Mouse (Mus musculus): ENCODE measurements at regions not wholly inside any gene's neighbourhood (a gene's known extent, or its start where the extent isn't known, plus 50 kb on each side); places are given as distances from the start of the nearest gene placed in this dataset.

GRCm38 (mm10) chr8:93591608-93592301 is 56.1 kb upstream of the Ces5a start:
- no peak overlapping the region for H3K4me3 ChIP-seq (ENCODE audit: low read depth, low read length)
- no peaks in the 10 kb centered on the region for H3K36me3 ChIP-seq (ENCODE audit: control insufficient read depth, insufficient read depth, low read length)
- WGBS: 23% methylated on average over 9 of the region's 9 CpGs
- DNase-seq (ENCODE audit: low spot score) (peak; percentile 81), ATAC-seq (ENCODE audit: low FRiP score, low TSS enrichment) (peak; percentile 84)
- no peak overlapping the region for H3K4me2 ChIP-seq (replicated peaks; ENCODE audit: low read depth)
- H3K4me1 ChIP-seq (replicated peaks; ENCODE audit: control insufficient read depth, insufficient read depth): no peaks in the 10 kb centered on the region
- no peak overlapping the region for H3K9ac ChIP-seq (ENCODE audit: low read length)
- no peaks in the 10 kb centered on the region for H3K9me3 ChIP-seq (ENCODE audit: control insufficient read depth, low read length)
- TF ChIP-seq CTCF (IDR thresholded peaks at IDR 0.05; ENCODE audit: low read depth): peak; percentile 94
- TF ChIP-seq EP300 (optimal IDR thresholded peaks at IDR 0.05): no peak
- H3K27ac ChIP-seq (replicated peaks): no peak overlapping the region
- no peaks in the 10 kb centered on the region for H3K27me3 ChIP-seq (ENCODE audit: control insufficient read depth, insufficient read depth, low read length)

- DNase-seq (ENCODE audit: low spot score) (no peak), ATAC-seq (ENCODE audit: low FRiP score, low TSS enrichment) (no peak)
- H3K4me2 ChIP-seq (replicated peaks; ENCODE audit: low read depth): no peak overlapping the region
- 23% methylated on average over 3 of the region's 3 CpGs for whole genome bisulfite sequencing
- H3K9me3 ChIP-seq (ENCODE audit: control insufficient read depth, low read length): no peaks in the 10 kb centered on the region
- H3K27me3 ChIP-seq (ENCODE audit: control insufficient read depth, insufficient read depth, low read length): no peaks in the 10 kb centered on the region
- H3K36me3 ChIP-seq (ENCODE audit: control insufficient read depth, insufficient read depth, low read length): no peaks in the 10 kb centered on the region
- no peaks in the 10 kb centered on the region for H3K4me1 ChIP-seq (replicated peaks; ENCODE audit: control insufficient read depth, insufficient read depth)
- no peak overlapping the region for H3K4me3 ChIP-seq (ENCODE audit: low read depth, low read length)
- H3K27ac ChIP-seq (replicated peaks): no peak overlapping the region
- TF ChIP-seq CTCF (IDR thresholded peaks at IDR 0.05; ENCODE audit: low read depth): no peak
- TF ChIP-seq EP300 (optimal IDR thresholded peaks at IDR 0.05): no peak
- no peak overlapping the region for H3K9ac ChIP-seq (ENCODE audit: low read length)
These were observed 56.6 kb upstream of the Ces5a start for GRCm38 (mm10) chr8:93592302-93592651.

DNA sequence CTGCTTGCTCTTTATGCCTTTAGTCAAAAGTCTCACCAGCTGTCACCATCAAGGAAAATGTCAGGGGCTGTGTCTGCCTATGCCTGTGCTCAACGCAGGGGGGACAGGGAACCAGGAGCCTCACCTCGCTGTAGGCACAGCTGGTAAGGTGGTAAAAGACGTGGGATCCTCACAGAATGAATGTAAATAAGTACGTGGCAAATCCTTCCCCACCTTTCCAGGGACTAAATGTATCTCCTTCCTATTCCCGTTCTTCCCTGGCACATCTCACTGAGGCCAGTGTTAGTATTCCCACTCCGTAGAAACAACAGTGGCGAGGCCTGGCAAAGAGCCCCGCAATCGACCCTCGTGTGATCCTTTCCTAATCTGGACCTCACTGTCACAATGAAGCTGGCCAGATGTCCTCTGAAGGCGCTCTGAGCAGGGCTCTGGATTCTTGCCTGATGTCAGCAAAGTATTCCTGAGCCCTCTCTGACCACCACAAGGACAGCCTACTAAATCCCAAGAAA is 63.0 kb upstream of the Ces5a start:
- no peaks in the 10 kb centered on the region for H3K9me3 ChIP-seq (ENCODE audit: control insufficient read depth, low read length)
- no peaks in the 10 kb centered on the region for H3K36me3 ChIP-seq (ENCODE audit: control insufficient read depth, insufficient read depth, low read length)
- peak overlapping the region; percentile 69 for H3K27ac ChIP-seq (replicated peaks)
- H3K27me3 ChIP-seq (ENCODE audit: control insufficient read depth, insufficient read depth, low read length): no peaks in the 10 kb centered on the region
- no peak overlapping the region for H3K4me2 ChIP-seq (replicated peaks; ENCODE audit: low read depth)
- 0 out of 2 replicates have a peak, but pooled peaks have one; percentile 4 for TF ChIP-seq CTCF (IDR thresholded peaks at IDR 0.05; ENCODE audit: low read depth)
- TF ChIP-seq EP300 (optimal IDR thresholded peaks at IDR 0.05): no peak
- ATAC-seq (ENCODE audit: low FRiP score, low TSS enrichment) (peak; percentile 54; the same call in 1 of the 2 replicates), DNase-seq (ENCODE audit: low spot score) (peak; percentile 20)
- H3K9ac ChIP-seq (ENCODE audit: low read length): no peak overlapping the region
- H3K4me1 ChIP-seq (replicated peaks; ENCODE audit: control insufficient read depth, insufficient read depth): no peaks in the 10 kb centered on the region
- H3K4me3 ChIP-seq (ENCODE audit: low read depth, low read length): no peak overlapping the region
- 25% methylated on average over 11 of the region's 11 CpGs for WGBS

DNA sequence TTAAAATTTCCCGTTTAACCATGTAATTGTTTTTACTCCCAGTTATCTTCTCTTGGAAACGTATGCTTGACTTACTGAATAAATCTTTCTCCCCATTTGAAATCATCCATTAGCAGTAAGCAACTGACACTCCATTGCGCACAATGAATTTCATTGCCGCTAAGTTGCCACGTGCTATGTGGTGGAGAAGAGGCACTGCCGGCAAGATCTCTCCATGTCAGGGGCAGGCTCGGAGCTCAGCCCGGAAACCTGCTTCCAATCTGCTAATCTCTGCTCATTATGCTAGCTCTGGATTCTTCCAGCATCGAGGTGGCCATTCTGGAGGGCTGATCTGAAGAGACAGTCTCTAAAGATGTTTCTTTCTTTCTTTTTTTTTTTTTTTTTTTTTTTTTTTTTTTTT is 63.7 kb upstream of the Ces5a start:
- no peak overlapping the region for H3K9ac ChIP-seq (ENCODE audit: low read length)
- H3K27me3 ChIP-seq (ENCODE audit: control insufficient read depth, insufficient read depth, low read length): no peaks in the 10 kb centered on the region
- H3K4me2 ChIP-seq (replicated peaks; ENCODE audit: low read depth): no peak overlapping the region
- DNase-seq (ENCODE audit: low spot score): no peak
- no peak for TF ChIP-seq EP300 (optimal IDR thresholded peaks at IDR 0.05)
- H3K9me3 ChIP-seq (ENCODE audit: control insufficient read depth, low read length): no peaks in the 10 kb centered on the region
- no peak overlapping the region for H3K4me3 ChIP-seq (ENCODE audit: low read depth, low read length)
- H3K4me1 ChIP-seq (replicated peaks; ENCODE audit: control insufficient read depth, insufficient read depth): no peaks in the 10 kb centered on the region
- no peak for ATAC-seq (ENCODE audit: low FRiP score, low TSS enrichment)
- 40% methylated on average over 9 of the region's 9 CpGs for WGBS
- H3K27ac ChIP-seq (replicated peaks): peak overlapping the region; percentile 69; the same call in 1 of the 2 replicates
- H3K36me3 ChIP-seq (ENCODE audit: control insufficient read depth, insufficient read depth, low read length): no peaks in the 10 kb centered on the region

- peak; percentile 61; the same call in 1 of the 2 replicates for ATAC-seq (ENCODE audit: low FRiP score, low TSS enrichment)
- no peak overlapping the region for H3K27ac ChIP-seq (replicated peaks)
- H3K9me3 ChIP-seq (ENCODE audit: control insufficient read depth, low read length): no peaks in the 10 kb centered on the region
- no peaks in the 10 kb centered on the region for H3K36me3 ChIP-seq (ENCODE audit: control insufficient read depth, insufficient read depth, low read length)
- H3K4me1 ChIP-seq (replicated peaks; ENCODE audit: control insufficient read depth, insufficient read depth): no peaks in the 10 kb centered on the region
- no peak overlapping the region for H3K4me3 ChIP-seq (ENCODE audit: low read depth, low read length)
- TF ChIP-seq EP300 (optimal IDR thresholded peaks at IDR 0.05) (no peak), CTCF (IDR thresholded peaks at IDR 0.05; ENCODE audit: low read depth) (no peak)
- H3K4me2 ChIP-seq (replicated peaks; ENCODE audit: low read depth): no peak overlapping the region
- DNase-seq (ENCODE audit: low spot score): peak; percentile 18
- WGBS: 32% methylated on average over 8 of the region's 8 CpGs
- no peaks in the 10 kb centered on the region for H3K27me3 ChIP-seq (ENCODE audit: control insufficient read depth, insufficient read depth, low read length)
- no peak overlapping the region for H3K9ac ChIP-seq (ENCODE audit: low read length)
These were observed 64.1 kb upstream of the Ces5a start for GRCm38 (mm10) chr8:93599776-93600175.

GRCm38 (mm10) chr8:93626807-93627526 is 91.3 kb upstream of the Ces5a start:
- Histone ChIP-seq H3K9ac (ENCODE audit: low read length) (no peak overlapping the region), H3K9me3 (ENCODE audit: control insufficient read depth, low read length) (no peaks in the 10 kb centered on the region), H3K4me2 (replicated peaks; ENCODE audit: low read depth) (0 out of 2 replicates have a peak overlapping the region, but pooled peaks have one; percentile 11), H3K27me3 (ENCODE audit: control insufficient read depth, insufficient read depth, low read length) (no peaks in the 10 kb centered on the region), H3K36me3 (ENCODE audit: control insufficient read depth, insufficient read depth, low read length) (no peaks in the 10 kb centered on the region), H3K4me1 (replicated peaks; ENCODE audit: control insufficient read depth, insufficient read depth) (0 out of 2 replicates have a peak, but pooled peaks cover 2% of the 10 kb centered on the region), H3K4me3 (ENCODE audit: low read depth, low read length) (no peak overlapping the region), H3K27ac (replicated peaks) (no peak overlapping the region)
- TF ChIP-seq CTCF (IDR thresholded peaks at IDR 0.05; ENCODE audit: low read depth) (no peak), EP300 (optimal IDR thresholded peaks at IDR 0.05) (no peak)
- ATAC-seq (ENCODE audit: low FRiP score, low TSS enrichment) (peak; percentile 84), DNase-seq (ENCODE audit: low spot score) (peak; percentile 90)
- 23% methylated on average over 18 of the region's 18 CpGs for WGBS

Measured in stomach, postnatal 0 days (tissue).